Mouse (Mus musculus): Measurements from ENCODE around the gene Ndufa9. TPM values are rescaled to one million over a fixed set of nuclear protein-coding genes. Genes with fewer than 3 reads are reported as not detected.
A peak's percentile ranks its signal among the peaks of the same experiment; 100 is the strongest.

The Ndufa9 gene
- total and polyA plus RNA-seq, 3 experiments: 156 to 176 TPM; not detected in 1

DNA sequence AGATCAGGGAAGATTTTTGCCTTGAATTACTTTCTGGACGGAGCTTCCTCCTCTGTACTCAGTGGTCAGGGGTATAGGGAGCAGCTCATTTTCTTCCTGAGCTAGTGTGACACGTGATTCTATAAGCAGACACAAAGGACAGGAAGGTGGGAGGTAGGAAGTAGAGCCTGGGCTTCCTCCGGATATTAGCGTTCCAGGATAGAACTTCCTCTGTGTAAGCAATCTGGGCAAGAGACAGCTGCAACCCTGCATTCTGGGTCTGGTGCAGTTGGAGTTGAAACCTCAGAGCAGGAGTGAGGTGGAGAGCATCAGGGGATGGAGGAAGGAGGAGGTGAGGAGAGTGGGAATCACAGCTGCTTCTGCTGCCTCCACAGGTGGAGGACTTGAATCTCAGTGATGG lies 40.8 kb downstream of the Ndufa9 start:
- no peaks in the 10 kb centered on the region for H3K36me3 ChIP-seq (ENCODE audit: control insufficient read depth in 1 of 2, insufficient read depth in 2 of 2, low read length in 2 of 2)
- no peaks in the 10 kb centered on the region for H3K9me3 ChIP-seq (replicated peaks; ENCODE audit: insufficient read depth, low read length)
- H3K4me1 ChIP-seq (ENCODE audit: control insufficient read depth in 1 of 2, insufficient read depth in 2 of 2, low read length in 2 of 2): no peaks in the 10 kb centered on the region
- no peak overlapping the region for H3K4me3 ChIP-seq (ENCODE audit: control insufficient read depth in 1 of 2, insufficient read depth in 1 of 2, low read depth in 2 of 2, low read length in 2 of 2)
- H3K79me2 ChIP-seq (ENCODE audit: control insufficient read depth, insufficient read depth, low read length, poor library complexity): no peaks in the 10 kb centered on the region
- H3K27ac ChIP-seq (ENCODE audit: control insufficient read depth, low read depth, low read length): no peak overlapping the region
- H3K9ac ChIP-seq (ENCODE audit: control insufficient read depth, low read depth, low read length, poor library complexity, severe bottlenecking): no peak overlapping the region
- no peak for DNase-seq (ENCODE audit: low read depth, low spot score)
- no peak for TF ChIP-seq POLR2AphosphoS5 (IDR thresholded peaks at IDR 0.05; ENCODE audit: borderline replicate concordance, low read depth, low read length)
- H3K27me3 ChIP-seq (ENCODE audit: control insufficient read depth in 1 of 2, insufficient read depth in 2 of 2, low read length in 2 of 2): no peaks in the 10 kb centered on the region

GRCm38 (mm10) chr6:126806783-126807182 lies 42.2 kb downstream of the Ndufa9 start:
- TF ChIP-seq UBTF (IDR thresholded peaks at IDR 0.05; ENCODE audit: borderline replicate concordance, insufficient read depth, low read depth, low read length) (no peak), ZKSCAN1 (IDR thresholded peaks at IDR 0.05; ENCODE audit: low read depth, low read length) (no peak), MAX (IDR thresholded peaks at IDR 0.05; ENCODE audit: low read length) (no peak), MEF2A (IDR thresholded peaks at IDR 0.05; ENCODE audit: extremely low read depth, insufficient replicate concordance, low read depth, low read length, poor library complexity, severe bottlenecking) (no peak), TAL1 (IDR thresholded peaks at IDR 0.05; ENCODE audit: low read length) (no peak), TCF12 (IDR thresholded peaks at IDR 0.05; ENCODE audit: low read depth, low read length) (no peak), CHD1 (IDR thresholded peaks at IDR 0.05; ENCODE audit: low read depth, low read length) (no peak), ETS1 (IDR thresholded peaks at IDR 0.05; ENCODE audit: low read depth, low read length) (no peak), E2F4 (IDR thresholded peaks at IDR 0.05; ENCODE audit: borderline replicate concordance, low read depth, low read length) (no peak), SMC3 (IDR thresholded peaks at IDR 0.05; ENCODE audit: low read depth, low read length) (peak; percentile 42), CTCF (IDR thresholded peaks at IDR 0.05 in 2 of 3, conservative IDR thresholded peaks at IDR 0.05 in 1 of 3; ENCODE audit: control insufficient read depth in 1 of 3, insufficient read depth in 1 of 3, low read depth in 2 of 3, low read length in 3 of 3, poor library complexity in 1 of 3, severe bottlenecking in 1 of 3) (peak; percentile 53 to 67 (median 60)), MAZ (IDR thresholded peaks at IDR 0.05; ENCODE audit: low read depth, low read length) (no peak), MYB (IDR thresholded peaks at IDR 0.05; ENCODE audit: low read depth, low read length) (no peak), USF2 (IDR thresholded peaks at IDR 0.05; ENCODE audit: borderline replicate concordance in 1 of 2, insufficient read depth in 1 of 2, low read depth in 1 of 2, low read length in 2 of 2) (no peak), ELF1 (IDR thresholded peaks at IDR 0.05; ENCODE audit: low read depth, low read length) (no peak), MYC (IDR thresholded peaks at IDR 0.05; ENCODE audit: low read depth, low read length) (no peak), ZC3H11A (IDR thresholded peaks at IDR 0.05; ENCODE audit: low read depth, low read length) (no peak), RAD21 (IDR thresholded peaks at IDR 0.05; ENCODE audit: low read depth, low read length) (peak; percentile 69), TBP (IDR thresholded peaks at IDR 0.05; ENCODE audit: low read depth, low read length) (no peak), NELFE (IDR thresholded peaks at IDR 0.05; ENCODE audit: low read depth, low read length) (no peak), GABPA (IDR thresholded peaks at IDR 0.05; ENCODE audit: low read depth, low read length) (no peak), ZNF384 (IDR thresholded peaks at IDR 0.05; ENCODE audit: low read depth, low read length) (no peak)
- Histone ChIP-seq H3K36me3 (ENCODE audit: control insufficient read depth in 1 of 2, insufficient read depth in 2 of 2, low read length in 2 of 2) (no peaks in the 10 kb centered on the region), H3K4me3 (ENCODE audit: control insufficient read depth in 1 of 2, insufficient read depth in 1 of 2, low read depth in 2 of 2, low read length in 2 of 2) (no peak overlapping the region), H3K9ac (ENCODE audit: control insufficient read depth, low read depth, low read length, poor library complexity, severe bottlenecking) (no peak overlapping the region), H3K27me3 (ENCODE audit: control insufficient read depth in 1 of 2, insufficient read depth in 2 of 2, low read length in 2 of 2) (no peaks in the 10 kb centered on the region), H3K9me3 (replicated peaks; ENCODE audit: insufficient read depth, low read length) (no peaks in the 10 kb centered on the region), H3K27ac (ENCODE audit: control insufficient read depth, low read depth, low read length) (no peak overlapping the region), H3K4me1 (ENCODE audit: control insufficient read depth in 1 of 2, insufficient read depth in 2 of 2, low read length in 2 of 2) (no peaks in the 10 kb centered on the region), H3K79me2 (ENCODE audit: control insufficient read depth, insufficient read depth, low read length, poor library complexity) (no peaks in the 10 kb centered on the region)
- peak; percentile 43 for DNase-seq (ENCODE audit: low read depth, low spot score)

Measured in MEL (cell line).